Mouse (Mus musculus) MEL (cell line): ENCODE results near the gene Cenpu. TPM values are rescaled to one million over a fixed set of nuclear protein-coding genes. Genes with fewer than 3 reads are reported as not detected.

Source experiments
- DNase-seq: peaks from one replicate; pipeline ENCODE4 v3.0.0; 2011; ENCODE audit warnings: low read depth, low spot score
- H3K27ac ChIP-seq: 2 replicates; pipeline ENCODE4 v1.5.1; 2012; ENCODE audit warnings: low read depth, mild to moderate bottlenecking, control low read depth, low read length, moderate library complexity; ENCODE audit not compliant: control insufficient read depth
- H3K27me3 ChIP-seq, 2 experiments: fragments of 150-350 bp in 1 of 2; sonication (generic) in 1 of 2; 2 replicates each; pipeline ENCODE4 v1.6.1; 2012; ENCODE audit warnings: low read length in 2 of 2, mild to moderate bottlenecking in 2 of 2, improper control_type of control experiment in 1 of 2, moderate library complexity in 1 of 2; ENCODE audit not compliant: insufficient read depth in 2 of 2, control insufficient read depth in 1 of 2
- H3K36me3 ChIP-seq, 2 experiments: 2 replicates each; pipeline ENCODE4 v1.6.1; 2012 to 2014; ENCODE audit warnings: low read length in 2 of 2, improper control_type of control experiment in 1 of 2, inconsistent platforms in 1 of 2, mild to moderate bottlenecking in 1 of 2; ENCODE audit not compliant: insufficient read depth in 2 of 2, control insufficient read depth in 1 of 2
- H3K4me1 ChIP-seq, 2 experiments: fragments of 150-350 bp in 1 of 2; sonication (generic) in 1 of 2; 2 replicates each; pipeline ENCODE4 v1.6.1; 2012; ENCODE audit warnings: low read length in 2 of 2, improper control_type of control experiment in 1 of 2, mild to moderate bottlenecking in 1 of 2; ENCODE audit not compliant: insufficient read depth in 2 of 2, control insufficient read depth in 1 of 2
- H3K4me3 ChIP-seq, 2 experiments: fragments of 150-350 bp in 1 of 2; sonication (generic) in 1 of 2; 2 replicates each; pipeline ENCODE4 v1.5.1; 2012; ENCODE audit warnings: low read depth in 2 of 2, low read length in 2 of 2, mild to moderate bottlenecking in 2 of 2, moderate library complexity in 2 of 2, control low read depth in 1 of 2, improper control_type of control experiment in 1 of 2; ENCODE audit not compliant: control insufficient read depth in 1 of 2, insufficient read depth in 1 of 2
- H3K79me2 ChIP-seq: 2 replicates; pipeline ENCODE4 v1.6.1; 2012; ENCODE audit warnings: mild to moderate bottlenecking, low read length, moderate library complexity; ENCODE audit not compliant: control insufficient read depth, poor library complexity, insufficient read depth
- H3K9ac ChIP-seq: 2 replicates; pipeline ENCODE4 v1.6.1; 2012; ENCODE audit warnings: low read depth, mild to moderate bottlenecking, control low read depth, low read length, moderate library complexity; ENCODE audit not compliant: control insufficient read depth, poor library complexity, severe bottlenecking
- H3K9me3 ChIP-seq: fragments of 150-350 bp; sonication (generic); replicated peaks from 2 replicates; pipeline ENCODE4 v1.6.1; 2012; ENCODE audit warnings: mild to moderate bottlenecking, low read length, improper control_type of control experiment, moderate library complexity; ENCODE audit not compliant: insufficient read depth
- BHLHE40 ChIP-seq: IDR thresholded peaks from 2 replicates; pipeline ENCODE4 v1.6.1; 2012; ENCODE audit warnings: low read depth, mild to moderate bottlenecking, inconsistent platforms, low read length, improper control_type of control experiment, borderline replicate concordance
- CHD1 ChIP-seq: IDR thresholded peaks from 2 replicates; pipeline ENCODE4 v1.6.1; 2012; ENCODE audit warnings: low read depth, mild to moderate bottlenecking, inconsistent platforms, low read length, improper control_type of control experiment
- CHD2 ChIP-seq: IDR thresholded peaks from 2 replicates; pipeline ENCODE4 v1.6.1; 2011; ENCODE audit warnings: low read length, improper control_type of control experiment
- CTCF ChIP-seq, 3 experiments: IDR thresholded peaks in 2 of 3; conservative IDR thresholded peaks in 1 of 3; 2 replicates each; pipeline ENCODE4 v1.5.1; 2011 to 2012; ENCODE audit warnings: low read length in 3 of 3, low read depth in 2 of 3, mild to moderate bottlenecking in 2 of 3, improper control_type of control experiment in 1 of 3, inconsistent platforms in 1 of 3, mixed read lengths in 1 of 3, moderate library complexity in 1 of 3; ENCODE audit not compliant: control insufficient read depth in 1 of 3, insufficient read depth in 1 of 3, poor library complexity in 1 of 3, severe bottlenecking in 1 of 3
- E2F4 ChIP-seq: IDR thresholded peaks from 2 replicates; pipeline ENCODE4 v1.6.1; 2011; ENCODE audit warnings: low read depth, low read length, improper control_type of control experiment, borderline replicate concordance
- ELF1 ChIP-seq: IDR thresholded peaks from 2 replicates; pipeline ENCODE4 v1.6.1; 2014; ENCODE audit warnings: low read depth, mild to moderate bottlenecking, inconsistent platforms, low read length, improper control_type of control experiment, moderate library complexity
- EP300 ChIP-seq, 2 experiments: IDR thresholded peaks; 2 replicates each; pipeline ENCODE4 v1.6.1; 2011; ENCODE audit warnings: improper control_type of control experiment in 2 of 2, low read length in 2 of 2, low read depth in 1 of 2, mild to moderate bottlenecking in 1 of 2
- ETS1 ChIP-seq: IDR thresholded peaks from 2 replicates; pipeline ENCODE4 v1.6.1; 2012; ENCODE audit warnings: low read depth, mild to moderate bottlenecking, inconsistent platforms, low read length, improper control_type of control experiment, moderate library complexity
- GABPA ChIP-seq: IDR thresholded peaks from 2 replicates; pipeline ENCODE4 v1.6.1; 2012; ENCODE audit warnings: low read depth, mild to moderate bottlenecking, inconsistent platforms, low read length, improper control_type of control experiment, moderate library complexity
- GATA1 ChIP-seq: IDR thresholded peaks from 2 replicates; pipeline ENCODE4 v1.6.1; 2011; ENCODE audit warnings: low read depth, low read length, improper control_type of control experiment
- HCFC1 ChIP-seq: IDR thresholded peaks from 2 replicates; pipeline ENCODE4 v1.6.1; 2012; ENCODE audit warnings: low read depth, mild to moderate bottlenecking, inconsistent platforms, low read length, improper control_type of control experiment, moderate library complexity
- JUND ChIP-seq: IDR thresholded peaks from 2 replicates; pipeline ENCODE4 v1.6.1; 2011; ENCODE audit warnings: low read depth, mild to moderate bottlenecking, improper control_type of control experiment, low read length
- KAT2A ChIP-seq: conservative IDR thresholded peaks from 2 replicates; pipeline ENCODE4 v1.6.1; 2012; ENCODE audit warnings: low read depth, low read length, improper control_type of control experiment, inconsistent platforms
- MAFK ChIP-seq: IDR thresholded peaks from 2 replicates; pipeline ENCODE4 v1.6.1; 2011; ENCODE audit warnings: low read depth, mild to moderate bottlenecking, low read length, improper control_type of control experiment, borderline replicate concordance
- MAX ChIP-seq: IDR thresholded peaks from 2 replicates; pipeline ENCODE4 v1.6.1; 2011; ENCODE audit warnings: low read length, improper control_type of control experiment
- MAZ ChIP-seq: IDR thresholded peaks from 2 replicates; pipeline ENCODE4 v1.6.1; 2012; ENCODE audit warnings: low read depth, mild to moderate bottlenecking, inconsistent platforms, low read length, improper control_type of control experiment
- MEF2A ChIP-seq: IDR thresholded peaks from 2 replicates; pipeline ENCODE4 v1.6.1; 2014; ENCODE audit warnings: low read depth, mild to moderate bottlenecking, inconsistent platforms, low read length, improper control_type of control experiment; ENCODE audit not compliant: poor library complexity, insufficient replicate concordance, severe bottlenecking; ENCODE audit errors: extremely low read depth
- MXI1 ChIP-seq: IDR thresholded peaks from 2 replicates; pipeline ENCODE4 v1.6.1; 2011; ENCODE audit warnings: mild to moderate bottlenecking, low read depth, low read length, improper control_type of control experiment
- MYC ChIP-seq: IDR thresholded peaks from 2 replicates; pipeline ENCODE4 v1.6.1; 2011; ENCODE audit warnings: low read depth, mild to moderate bottlenecking, low read length, improper control_type of control experiment, moderate library complexity
- NELFE ChIP-seq: IDR thresholded peaks from 2 replicates; pipeline ENCODE4 v1.6.1; 2011; ENCODE audit warnings: low read depth, low read length, improper control_type of control experiment
- NRF1 ChIP-seq: IDR thresholded peaks from 2 replicates; pipeline ENCODE4 v1.6.1; 2014; ENCODE audit warnings: low read depth, mild to moderate bottlenecking, inconsistent platforms, low read length, improper control_type of control experiment, moderate library complexity; ENCODE audit not compliant: poor library complexity, insufficient read depth, severe bottlenecking
- POLR2A ChIP-seq, 2 experiments: IDR thresholded peaks; 2 replicates each; pipeline ENCODE4 v1.6.1; 2011 to 2012; ENCODE audit warnings: low read length in 2 of 2, mild to moderate bottlenecking in 2 of 2, control low read depth in 1 of 2, improper control_type of control experiment in 1 of 2, low read depth in 1 of 2, moderate library complexity in 1 of 2; ENCODE audit not compliant: control insufficient read depth in 1 of 2, insufficient read depth in 1 of 2, poor library complexity in 1 of 2
- POLR2AphosphoS2 ChIP-seq: IDR thresholded peaks from 2 replicates; pipeline ENCODE4 v1.6.1; 2011; ENCODE audit warnings: low read length, improper control_type of control experiment
- POLR2AphosphoS5 ChIP-seq: IDR thresholded peaks from 2 replicates; pipeline ENCODE4 v1.6.1; 2012; ENCODE audit warnings: low read depth, borderline replicate concordance, mild to moderate bottlenecking, inconsistent platforms, low read length, moderate library complexity, mixed read lengths
- RAD21 ChIP-seq: IDR thresholded peaks from 2 replicates; pipeline ENCODE4 v1.6.1; 2011; ENCODE audit warnings: mild to moderate bottlenecking, low read depth, low read length, improper control_type of control experiment
- RCOR1 ChIP-seq: IDR thresholded peaks from 2 replicates; pipeline ENCODE4 v1.6.1; 2012; ENCODE audit warnings: low read depth, mild to moderate bottlenecking, inconsistent platforms, low read length, improper control_type of control experiment
- SIN3A ChIP-seq: IDR thresholded peaks from 2 replicates; pipeline ENCODE4 v1.6.1; 2012; ENCODE audit warnings: low read length, improper control_type of control experiment, inconsistent platforms
- SMC3 ChIP-seq: IDR thresholded peaks from 2 replicates; pipeline ENCODE4 v1.6.1; 2011; ENCODE audit warnings: low read depth, low read length, improper control_type of control experiment
- TAL1 ChIP-seq: IDR thresholded peaks from 2 replicates; pipeline ENCODE4 v1.6.1; 2012; ENCODE audit warnings: mild to moderate bottlenecking, inconsistent platforms, low read length, moderate library complexity, mixed read lengths
- TBP ChIP-seq: IDR thresholded peaks from 2 replicates; pipeline ENCODE4 v1.8.0; 2011; ENCODE audit warnings: low read depth, low read length, improper control_type of control experiment
- UBTF ChIP-seq: IDR thresholded peaks from 2 replicates; pipeline ENCODE4 v1.6.1; 2012; ENCODE audit warnings: low read depth, mild to moderate bottlenecking, inconsistent platforms, low read length, improper control_type of control experiment, moderate library complexity, borderline replicate concordance; ENCODE audit not compliant: insufficient read depth
- USF1 ChIP-seq: IDR thresholded peaks from 2 replicates; pipeline ENCODE4 v1.6.1; 2014; ENCODE audit warnings: low read depth, mild to moderate bottlenecking, inconsistent platforms, low read length, improper control_type of control experiment, moderate library complexity
- USF2 ChIP-seq, 2 experiments: IDR thresholded peaks; 2 replicates each; pipeline ENCODE4 v1.6.1; 2011 to 2012; ENCODE audit warnings: improper control_type of control experiment in 2 of 2, low read length in 2 of 2, borderline replicate concordance in 1 of 2, inconsistent platforms in 1 of 2, low read depth in 1 of 2, mild to moderate bottlenecking in 1 of 2; ENCODE audit not compliant: insufficient read depth in 1 of 2
- ZC3H11A ChIP-seq: IDR thresholded peaks from 2 replicates; pipeline ENCODE4 v1.6.1; 2012; ENCODE audit warnings: low read depth, mild to moderate bottlenecking, inconsistent platforms, low read length, improper control_type of control experiment
- ZKSCAN1 ChIP-seq: IDR thresholded peaks from 2 replicates; pipeline ENCODE4 v1.6.1; 2012; ENCODE audit warnings: low read depth, mild to moderate bottlenecking, inconsistent platforms, low read length, improper control_type of control experiment, moderate library complexity
- ZMIZ1 ChIP-seq: IDR thresholded peaks from 2 replicates; pipeline ENCODE4 v1.6.1; 2012; ENCODE audit warnings: low read depth, mild to moderate bottlenecking, inconsistent platforms, low read length, improper control_type of control experiment, moderate library complexity
- ZNF384 ChIP-seq: IDR thresholded peaks from 2 replicates; pipeline ENCODE4 v1.6.1; 2012; ENCODE audit warnings: low read depth, mild to moderate bottlenecking, inconsistent platforms, low read length, improper control_type of control experiment
- polyA plus RNA-seq, 2 experiments: library from polyadenylated mRNA; stranded (reverse) in 1 of 2; unstranded in 1 of 2; fragments of >175 nt in 1 of 2; fragments of >200 nt in 1 of 2; gene quantifications; 2 replicates each; pipeline versions ENCODE4 v1.2.1 to v1.2.4; 2012; ENCODE audit warnings: low replicate concordance in 2 of 2, low read depth in 1 of 2; ENCODE audit not compliant: insufficient read length in 2 of 2, insufficient read depth in 1 of 2, missing spikeins in 1 of 2
- total RNA-seq: library from RNA; depleted of rRNA; stranded (reverse); fragments of 300-350 nt; gene quantifications from 2 replicates; pipeline ENCODE4 v1.2.3, GENCODE M21; 2012

The Cenpu gene
- total and polyA plus RNA-seq, 3 experiments = 30.7 to 446 (median 42.5) TPM

GRCm38 (mm10) chr8:46615936-46616335, 64.1 kb downstream of the Cenpu start:
- peaks cover 33% of the 10 kb centered on the region for H3K79me2 ChIP-seq
- H3K36me3 ChIP-seq = peaks cover 0 to 26% of the 10 kb centered on the region in 2 experiments; a peak in 3 of 4 replicates
- DNase-seq = peak; percentile 84
- H3K4me3 ChIP-seq = peak overlapping the region; percentile 44 to 55
- H3K27me3 ChIP-seq = no peaks in the 10 kb centered on the region
- H3K4me1 ChIP-seq = peaks cover 7 to 9% of the 10 kb centered on the region in 2 experiments; a peak in 3 of 4 replicates
- no peaks in the 10 kb centered on the region for H3K9me3 ChIP-seq
- H3K27ac ChIP-seq = peak overlapping the region; percentile 90
- peak overlapping the region; percentile 86 for H3K9ac ChIP-seq
- no peak for TF ChIP-seq USF2 (IDR thresholded peaks at IDR 0.05; ENCODE audit: borderline replicate concordance in 1 of 2, insufficient read depth in 1 of 2, low read depth in 1 of 2, low read length in 2 of 2)
- peak; percentile 63 for TF ChIP-seq NELFE
- no peak; the same call in 1 of the 2 replicates for TF ChIP-seq ELF1
- TF ChIP-seq ZNF384 = no peak
- no peak for TF ChIP-seq MAFK
- no peak; the same call in 1 of the 2 replicates for TF ChIP-seq POLR2AphosphoS2
- no peak for TF ChIP-seq USF1
- no peak for TF ChIP-seq BHLHE40
- 0 out of 2 replicates have a peak, but pooled peaks have one; percentile 4 for TF ChIP-seq MYC
- no peak for TF ChIP-seq JUND
- TF ChIP-seq CHD1 = no peak
- TF ChIP-seq CTCF (IDR thresholded peaks at IDR 0.05 in 2 of 3, conservative IDR thresholded peaks at IDR 0.05 in 1 of 3; ENCODE audit: control insufficient read depth in 1 of 3, insufficient read depth in 1 of 3, low read depth in 2 of 3, low read length in 3 of 3, poor library complexity in 1 of 3, severe bottlenecking in 1 of 3) = no peak
- TF ChIP-seq MEF2A = no peak
- TF ChIP-seq MXI1 = no peak; the same call in 1 of the 2 replicates
- TF ChIP-seq RAD21 = no peak
- no peak; the same call in 1 of the 2 replicates for TF ChIP-seq KAT2A
- no peak for TF ChIP-seq UBTF
- no peak for TF ChIP-seq ZKSCAN1
- peak; percentile 74 for TF ChIP-seq HCFC1
- TF ChIP-seq MAZ = peak; percentile 78
- TF ChIP-seq EP300 (IDR thresholded peaks at IDR 0.05; ENCODE audit: low read depth in 1 of 2, low read length in 2 of 2) = peak; percentile 90 to 97
- TF ChIP-seq GATA1 = peak; percentile 76
- TF ChIP-seq TAL1 = peak; percentile 21; the same call in 1 of the 2 replicates
- TF ChIP-seq ETS1 = peak; percentile 94; the same call in 1 of the 2 replicates
- no peak for TF ChIP-seq NRF1
- TF ChIP-seq GABPA = no peak
- 0 out of 2 replicates have a peak, but pooled peaks have one; percentile 32 for TF ChIP-seq MAX
- no peak for TF ChIP-seq CHD2
- TF ChIP-seq RCOR1 = 0 out of 2 replicates have a peak, but pooled peaks have one; percentile 37
- no peak for TF ChIP-seq SMC3
- peak; percentile 86 for TF ChIP-seq SIN3A
- no peak for TF ChIP-seq ZC3H11A
- peak; percentile 52 for TF ChIP-seq TBP
- peak; percentile 22; the same call in 1 of the 2 replicates for TF ChIP-seq ZMIZ1
- peak in 1 of 2 experiments; percentile 56; a peak in 2 of 4 replicates for TF ChIP-seq POLR2A (IDR thresholded peaks at IDR 0.05; ENCODE audit: control insufficient read depth in 1 of 2, insufficient read depth in 1 of 2, low read depth in 1 of 2, low read length in 2 of 2, poor library complexity in 1 of 2)
- TF ChIP-seq E2F4 = 0 out of 2 replicates have a peak, but pooled peaks have one; percentile 38
- no peak for TF ChIP-seq POLR2AphosphoS5
